Mouse (Mus musculus): ENCODE results near the gene Itgae.

GRCm38 (mm10) chr11:73085391-73085790 is 5.0 kb upstream of the Itgae start:
- no peak for TF ChIP-seq CTCF (IDR thresholded peaks at IDR 0.05)
- TF ChIP-seq POLR2A (IDR thresholded peaks at IDR 0.05; ENCODE audit: insufficient read depth, low read depth, low read length) = no peak
